Mouse (Mus musculus) retina, embryonic 14.5 days (tissue): ENCODE data around the gene Gpd1l.
"Not testable (repeated sequence)": the region's sequence is repeated elsewhere in the genome, so short reads cannot be mapped to it uniquely, and the experiment has no call there.

Experiments
- DNase-seq: peaks from one replicate; pipeline ENCODE4 v3.0.0-alpha.2; 2015; ENCODE audit warnings: low spot score

The Gpd1l gene

GRCm38 (mm10) chr9:114933723-114934171 lies at the start of gene Gpd1l:
Gene Gpd1l (minus strand): TSS chr9:114933987.
- DNase-seq = peak; percentile 91

GRCm38 (mm10) chr9:114982689-114983360 lies 49.0 kb upstream of the Gpd1l start, which contains the start of gene Rps27rt:
Gene Rps27rt (minus strand): TSS chr9:114982739.
- no peak for DNase-seq

DNA sequence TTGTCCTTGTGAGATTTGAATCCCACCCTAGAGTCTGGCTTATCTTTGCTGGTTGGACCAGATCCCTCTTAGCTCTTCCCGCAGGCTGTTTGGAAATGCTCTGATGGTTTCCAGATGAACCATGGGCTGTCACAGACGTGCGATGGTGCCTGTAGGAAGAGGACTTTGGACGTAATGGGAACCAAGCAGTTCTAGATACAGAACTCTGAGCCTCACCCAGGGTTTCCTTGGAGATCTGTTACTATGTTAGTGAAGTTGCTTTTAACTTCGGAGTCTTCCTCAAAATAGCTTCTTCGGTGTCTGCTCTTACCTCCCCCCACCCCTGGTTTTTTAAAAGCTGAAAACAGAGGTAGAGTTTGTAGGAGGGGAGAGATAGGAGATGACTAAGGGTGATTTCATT lies 46.2 kb upstream of the Gpd1l start:
- DNase-seq = no peak

DNA sequence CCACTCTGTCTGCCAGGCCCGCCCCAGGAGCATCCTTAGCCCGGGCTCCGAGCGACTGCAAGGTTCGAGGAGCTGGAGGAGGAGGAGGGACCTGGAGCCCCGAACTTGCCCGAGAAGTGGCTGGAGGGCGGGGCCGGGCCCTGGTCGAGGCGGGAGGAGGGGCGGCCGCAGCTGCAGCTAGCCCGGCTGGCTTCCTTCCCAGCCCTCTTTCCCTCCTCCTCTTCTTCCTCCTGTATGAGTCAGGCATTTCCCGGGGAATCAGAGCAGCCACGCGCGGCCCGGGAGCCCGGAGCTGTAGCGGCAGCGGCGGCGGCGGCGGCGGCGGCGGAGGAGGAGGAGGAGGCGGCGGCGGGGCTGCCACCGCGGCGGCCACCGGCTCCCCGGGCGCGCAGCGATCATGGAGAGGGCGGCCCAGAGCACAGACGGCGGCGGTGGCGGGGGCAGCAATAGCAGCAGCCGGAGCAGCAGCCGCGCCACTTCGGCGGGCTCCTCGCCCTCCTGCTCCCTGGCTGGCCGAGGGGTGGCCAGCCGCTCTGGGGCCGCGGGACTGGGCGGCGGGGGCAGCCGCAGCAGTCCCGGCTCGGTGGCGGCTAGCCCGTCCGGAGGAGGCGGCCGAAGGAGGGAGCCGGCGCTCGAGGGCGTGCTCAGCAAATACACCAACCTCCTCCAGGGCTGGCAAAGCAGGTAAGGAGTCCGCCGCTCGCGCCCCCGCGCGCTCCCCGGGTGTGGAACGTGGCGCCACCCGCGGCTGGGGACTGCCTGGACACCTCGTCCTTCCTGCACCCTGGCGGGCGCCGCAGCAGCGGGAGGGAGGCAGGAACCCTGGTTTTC lies 44.7 kb upstream of the Gpd1l start, which contains the start of gene Osbpl10:
Gene Osbpl10, plus strand, starts transcription at position 289 of the 831 bp plus-strand sequence.
- DNase-seq = peak; percentile 72

GRCm38 (mm10) chr9:114977461-114978280 lies 43.9 kb upstream of the Gpd1l start:
- DNase-seq = peak; percentile 27

DNA sequence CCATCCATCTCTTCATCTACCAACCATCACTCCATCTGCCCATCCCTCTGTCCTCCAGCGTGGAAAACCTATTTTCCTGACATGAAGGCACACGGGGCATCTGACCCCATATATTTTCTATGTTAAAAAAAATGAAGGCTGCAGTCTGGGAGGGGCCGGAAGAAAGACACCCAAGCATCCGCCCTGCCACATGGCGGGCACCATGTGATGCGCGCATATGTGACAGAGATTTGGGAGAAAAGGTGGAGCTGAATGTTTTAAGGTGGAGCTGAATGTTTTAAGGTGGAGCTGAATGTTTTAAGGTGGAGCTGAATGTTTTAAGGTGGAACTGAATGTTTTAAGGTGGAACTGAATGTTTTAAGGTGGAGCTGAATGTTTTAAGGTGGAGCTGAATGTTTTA lies 32.5 kb upstream of the Gpd1l start:
- DNase-seq = not testable (repeated sequence)

GRCm38 (mm10) chr9:114964093-114964492 lies 30.3 kb upstream of the Gpd1l start:
- DNase-seq = no peak

GRCm38 (mm10) chr9:114960844-114961243 lies 27.1 kb upstream of the Gpd1l start:
- DNase-seq = no peak

DNA sequence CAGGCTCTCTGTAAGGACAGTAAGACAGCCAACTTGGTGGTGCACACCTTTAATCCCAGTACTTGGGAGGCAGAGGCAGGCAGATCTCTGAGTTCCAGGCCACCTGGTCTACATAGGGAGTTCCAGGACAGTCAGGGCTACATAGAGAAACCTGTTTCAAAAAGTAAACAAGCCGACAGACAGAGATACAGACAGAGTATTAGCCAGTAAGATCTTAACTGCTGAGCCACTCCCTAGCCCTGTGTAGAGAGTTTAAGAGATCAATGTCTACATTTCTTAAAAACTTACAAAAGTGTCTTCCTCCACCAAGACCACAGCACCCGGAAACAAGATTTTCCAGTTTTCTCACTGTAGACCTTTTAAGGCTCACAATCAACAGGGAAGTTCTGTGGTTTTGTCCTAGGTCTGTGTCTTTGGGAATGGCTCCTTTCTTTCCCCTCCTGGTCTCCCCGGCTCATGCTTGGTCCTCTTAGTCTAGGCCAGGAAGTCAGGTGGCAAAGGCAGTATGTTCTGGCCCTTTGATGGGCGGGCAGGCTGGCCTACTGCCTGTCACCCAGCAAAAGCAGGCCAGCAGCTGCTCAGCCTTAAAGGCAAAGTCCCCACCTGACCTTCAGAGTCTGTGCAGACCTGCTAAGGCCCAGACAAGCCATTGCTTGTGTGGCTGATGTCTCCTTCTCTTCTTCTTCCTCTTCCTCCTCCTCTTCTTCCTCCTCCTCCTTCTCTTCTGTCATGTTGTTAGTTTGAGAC lies 26.4 kb upstream of the Gpd1l start:
- no peak for DNase-seq

- peak; percentile 93 for DNase-seq
Measured at GRCm38 (mm10) chr9:114956945-114957344, 23.2 kb upstream of the Gpd1l start.

- DNase-seq = no peak
Measured at GRCm38 (mm10) chr9:114955340-114955739, 21.6 kb upstream of the Gpd1l start.

DNA sequence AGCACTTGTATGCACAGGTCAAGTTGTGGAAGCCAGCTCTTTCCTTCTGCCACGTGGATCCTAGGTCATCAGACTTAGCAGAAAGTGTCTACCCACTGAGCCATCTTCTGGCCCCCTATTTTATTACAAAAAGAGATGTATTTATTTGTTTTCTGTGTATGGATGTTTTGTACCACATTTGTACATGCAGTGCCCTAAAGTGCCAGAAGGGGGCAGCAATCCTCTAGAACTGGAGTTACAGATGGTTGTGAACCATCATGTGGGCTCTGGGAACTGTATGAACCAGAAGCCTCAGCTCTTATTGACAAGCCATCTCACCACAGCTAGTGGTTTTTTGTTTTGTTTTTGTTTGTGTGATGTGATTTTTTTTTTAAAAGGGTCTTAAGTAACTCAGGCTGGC lies 19.1 kb upstream of the Gpd1l start:
- no peak for DNase-seq

DNA sequence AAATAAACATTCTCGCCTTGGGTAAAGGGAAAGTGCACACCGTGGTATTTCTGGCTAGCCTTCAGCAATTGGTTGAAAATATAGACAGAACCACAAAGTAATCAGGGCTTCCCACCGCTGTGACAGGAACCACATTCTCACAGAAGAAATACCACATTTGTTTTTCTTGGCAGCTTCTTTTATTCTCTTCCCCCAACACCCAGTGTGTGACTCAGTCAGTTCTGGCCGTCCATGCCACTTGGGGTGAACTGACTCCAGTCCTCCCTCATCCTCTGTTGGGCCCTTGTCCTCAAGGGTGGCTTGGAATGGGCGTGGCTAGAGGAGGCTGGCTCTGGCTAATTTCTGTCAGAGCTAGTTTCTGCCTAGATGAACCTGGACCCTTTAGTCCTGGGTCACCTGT lies 14.6 kb upstream of the Gpd1l start:
- DNase-seq = no peak

- DNase-seq = no peak
Measured at GRCm38 (mm10) chr9:114945576-114945975, 11.8 kb upstream of the Gpd1l start.

DNA sequence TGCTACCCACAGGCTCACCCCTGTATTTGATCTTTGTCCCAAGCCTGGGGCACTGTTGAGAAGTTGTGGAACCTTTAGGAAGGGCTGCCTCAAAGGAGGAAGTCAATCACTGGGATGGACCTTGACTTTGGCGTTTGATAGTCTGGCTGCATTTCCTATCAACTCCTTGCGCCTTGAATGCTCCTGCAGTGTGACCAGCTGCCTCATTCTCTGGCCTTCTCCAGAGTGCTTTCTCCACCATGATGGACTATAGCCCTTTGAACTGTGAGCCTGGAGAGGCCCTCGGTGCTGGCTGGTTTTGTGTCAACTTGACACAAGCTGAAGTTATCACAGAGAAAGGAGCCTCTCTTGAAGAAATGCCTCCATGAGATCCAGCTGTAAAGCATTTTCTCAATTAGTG lies 10.9 kb upstream of the Gpd1l start:
- DNase-seq = no peak

GRCm38 (mm10) chr9:114936687-114937086 lies 2.9 kb upstream of the Gpd1l start:
- no peak for DNase-seq

DNA sequence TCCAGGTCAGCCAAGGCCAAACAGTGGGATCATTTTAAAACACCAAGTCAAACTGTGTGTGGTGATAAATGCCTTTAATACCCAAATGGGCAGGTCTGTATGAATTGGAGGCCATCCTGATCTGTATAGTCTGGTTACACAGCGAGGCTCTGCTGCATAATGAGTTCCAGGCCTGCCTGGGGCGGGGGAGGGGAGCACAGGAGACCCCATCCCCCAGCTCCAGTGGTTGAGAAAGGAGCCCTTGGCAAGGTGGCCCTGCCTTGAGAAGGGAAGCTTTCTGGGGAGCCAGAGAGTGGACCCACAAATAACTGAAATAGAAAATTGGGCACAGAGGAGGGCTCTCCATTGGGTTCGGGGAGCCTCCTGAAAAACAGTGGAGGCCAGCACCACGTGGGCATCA lies 1.5 kb upstream of the Gpd1l start:
- DNase-seq = no peak

GRCm38 (mm10) chr9:114934231-114934630 lies 444 bp upstream of the Gpd1l start:
- no peak for DNase-seq

- no peak for DNase-seq
Measured at GRCm38 (mm10) chr9:114933037-114933722, 607 bp downstream of the Gpd1l start.

GRCm38 (mm10) chr9:114932607-114933006 lies 1.2 kb downstream of the Gpd1l start:
- DNase-seq = no peak
